Mouse (Mus musculus) stomach, postnatal 0 days (tissue): ENCODE data around the gene Gramd1b.

Source experiments
- CTCF ChIP-seq: IDR thresholded peaks from 2 replicates; pipeline ENCODE4 v1.5.1; 2016; ENCODE audit warnings: antibody characterized with exemption, low read depth, mild to moderate bottlenecking, moderate library complexity
- EP300 ChIP-seq: optimal IDR thresholded peaks from 2 replicates; pipeline ENCODE3; 2016; ENCODE audit warnings: antibody characterized with exemption

GRCm38 (mm10) chr9:40336701-40337100 is 194.5 kb downstream of the Gramd1b start:
- TF ChIP-seq CTCF (no peak), EP300 (no peak)
